Mouse (Mus musculus) urinary bladder, postnatal 0 days (tissue): Measurements from ENCODE around the gene Apobec4. TPM values are rescaled to one million over a fixed set of nuclear protein-coding genes. Genes with fewer than 3 reads are reported as not detected.

Source experiments
- polyA plus RNA-seq: library from polyadenylated mRNA; unstranded; fragments of >200 nt; fragmentation: Nextera tagmentation; extraction: Ambion mirVana; gene quantifications from 2 replicates; pipeline ENCODE4 v1.2.1, GENCODE M21; 2015

Apobec4 gene
- not detected in 2 replicates for polyA plus RNA-seq

DNA sequence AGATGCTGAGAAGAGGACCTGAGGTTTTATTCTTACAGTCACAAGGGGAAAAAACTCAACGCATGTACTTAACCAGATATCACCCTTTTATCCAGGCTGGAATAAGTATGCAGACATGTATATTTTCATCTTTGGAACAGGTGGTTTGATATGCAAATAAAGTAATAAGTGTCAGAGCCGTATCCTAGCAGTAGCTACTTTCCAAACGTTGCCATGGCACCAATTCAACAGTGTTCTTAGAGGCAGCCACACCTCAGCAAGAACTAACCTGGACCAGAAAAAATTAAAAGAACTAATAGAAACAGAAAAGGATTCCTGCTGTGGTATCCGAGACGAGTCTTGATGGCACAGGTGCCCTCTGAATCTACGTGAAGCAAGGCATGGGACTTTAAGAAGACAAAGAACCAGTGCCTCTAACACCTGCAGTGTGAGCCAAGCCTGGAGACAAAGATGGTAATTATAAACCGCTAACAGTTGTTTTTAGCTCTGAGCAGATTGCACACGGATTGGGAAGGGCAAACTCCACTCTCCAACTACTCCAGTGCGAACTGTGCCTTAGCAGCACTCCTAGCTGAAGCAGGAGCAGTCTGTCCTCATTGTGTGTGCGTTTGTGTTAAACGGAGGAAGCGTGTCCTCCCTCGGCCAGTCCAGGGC is at the start of gene Apobec4:
Gene Apobec4, plus strand, starts transcription at position 240 of the 654 bp plus-strand sequence.

DNA sequence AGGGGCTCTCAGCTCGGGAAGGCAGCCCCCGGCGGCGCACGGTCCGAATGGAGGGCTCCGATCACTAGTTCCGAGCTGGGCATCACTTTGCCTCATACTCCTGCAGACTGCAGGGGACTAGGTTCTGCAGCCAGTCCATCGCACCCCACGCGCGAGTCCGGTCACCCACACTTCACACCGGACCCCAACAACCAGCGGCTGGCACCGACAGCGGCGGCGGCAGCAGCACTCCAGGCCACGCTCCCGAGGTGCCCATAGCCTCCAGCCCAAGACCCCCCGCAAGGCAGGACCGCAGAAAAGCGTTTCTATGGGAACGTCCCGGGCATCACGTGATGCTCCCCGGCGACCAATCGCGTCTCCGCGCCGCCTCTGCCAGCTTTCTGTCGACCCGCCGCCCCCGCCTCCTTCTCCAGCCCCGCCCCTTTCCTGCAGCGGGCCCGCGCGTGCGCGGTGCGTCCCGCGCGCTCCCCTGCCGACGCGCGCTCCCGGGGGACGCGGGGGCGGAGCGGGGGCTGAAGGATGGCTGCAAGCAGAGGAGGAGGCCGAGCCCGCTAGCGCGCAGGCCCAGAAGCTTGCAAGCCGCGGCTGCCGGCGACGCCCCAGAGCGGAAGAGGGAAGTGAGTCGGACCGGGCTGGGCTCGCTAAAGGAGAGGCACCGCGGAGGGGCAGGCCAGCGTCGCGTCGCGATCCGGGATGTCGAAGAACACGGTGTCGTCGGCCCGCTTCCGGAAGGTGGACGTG is 15.9 kb downstream of the Apobec4 start, which contains the start of the genes Rgl1 and Arpc5:
Gene Rgl1, minus strand, starts transcription at position 320 of the 741 bp plus-strand sequence.
Gene Arpc5, plus strand, starts transcription at position 511 of the 741 bp plus-strand sequence.

DNA sequence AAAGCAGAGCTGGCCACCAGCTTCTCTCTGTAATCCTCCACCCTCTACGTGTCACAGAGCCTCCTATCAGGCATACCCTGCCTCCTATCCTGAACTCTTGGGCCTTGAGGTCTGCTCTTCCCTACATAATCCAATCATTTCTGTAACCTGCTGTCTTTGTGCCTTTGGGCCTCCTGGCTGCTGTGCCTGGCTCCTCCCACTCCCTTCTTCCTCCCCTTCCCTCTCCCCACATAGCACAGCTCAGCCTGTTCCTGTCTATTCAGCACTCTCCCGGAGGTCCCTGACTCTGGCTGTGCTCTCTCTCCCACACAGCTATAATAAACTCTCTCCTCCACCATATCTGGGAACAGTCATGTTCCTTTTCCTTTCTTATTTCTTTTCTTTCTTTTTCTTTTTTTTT is 49.5 kb downstream of the Apobec4 start, which contains the start of gene Ncf2:
Gene Ncf2, plus strand, starts transcription at position 298 of the 400 bp plus-strand sequence.

Other genes with a start within 250 kb of the Apobec4 start
- gene Rgl1, start 15.8 kb downstream of the Apobec4 start, polyA plus RNA-seq, result 30.0 and 31.1 TPM in 2 replicates
- 259 and 270 TPM in 2 replicates for gene Arpc5, start 16.0 kb downstream of the Apobec4 start, polyA plus RNA-seq
- gene Ncf2, start 49.6 kb downstream of the Apobec4 start, polyA plus RNA-seq, result 5.0 and 11.3 TPM in 2 replicates
- 12.4 and 14.0 TPM in 2 replicates for gene Smg7, start 152.1 kb downstream of the Apobec4 start, polyA plus RNA-seq
- 2.0 and 2.7 TPM in 2 replicates for gene Nmnat2, start 204.4 kb downstream of the Apobec4 start, polyA plus RNA-seq